Mouse (Mus musculus) liver, postnatal 0 days (tissue): ENCODE results near the gene Extl1.

ENCODE experiments used
- CTCF ChIP-seq: sonication (generic); IDR thresholded peaks from 2 replicates; pipeline ENCODE4 v1.5.1; 2016; ENCODE audit warnings: antibody characterized with exemption, low read depth
- EP300 ChIP-seq: IDR thresholded peaks from 2 replicates; pipeline ENCODE4 v1.6.1; 2016; ENCODE audit warnings: antibody characterized with exemption, low read depth, mild to moderate bottlenecking

GRCm38 (mm10) chr4:134352261-134352707 lies 31.4 kb downstream of the Extl1 start:
- TF ChIP-seq CTCF (no peak), EP300 (no peak)
